Mouse (Mus musculus): ENCODE measurements at regions not wholly inside any gene's neighbourhood (a gene's known extent, or its start where the extent isn't known, plus 50 kb on each side); places are given as distances from the start of the nearest gene placed in this dataset.

DNA sequence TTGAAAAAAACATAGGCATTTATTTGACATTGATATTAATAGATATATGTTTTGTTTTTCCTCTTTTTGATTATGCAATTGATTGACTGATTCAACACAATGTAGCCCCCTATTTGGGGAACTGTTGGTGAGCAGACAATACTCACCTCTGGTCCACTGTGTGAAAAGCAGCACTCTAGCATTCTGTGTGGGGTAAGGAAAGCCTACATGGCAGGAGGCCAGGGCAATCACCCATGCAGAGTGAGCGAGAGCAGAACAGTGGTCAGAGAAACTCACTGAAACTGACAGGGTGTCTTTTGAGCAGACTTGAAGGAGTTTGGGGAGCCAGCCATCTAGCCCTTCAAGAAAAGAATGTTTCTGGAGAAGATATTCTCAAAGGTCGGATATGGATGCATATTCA lies 73.2 kb upstream of the Azi2 start:
- no peaks in the 10 kb centered on the region for H3K9me3 ChIP-seq (ENCODE audit: control insufficient read depth, low read length)
- no peaks in the 10 kb centered on the region for H3K36me3 ChIP-seq (ENCODE audit: control insufficient read depth, insufficient read depth, low read length)
- H3K27me3 ChIP-seq (ENCODE audit: control insufficient read depth, insufficient read depth, low read length) = no peaks in the 10 kb centered on the region
- no peak overlapping the region for H3K27ac ChIP-seq (ENCODE audit: low read depth, low read length)
- H3K4me3 ChIP-seq (ENCODE audit: low read depth, low read length) = no peak overlapping the region
- H3K4me2 ChIP-seq (ENCODE audit: low read depth, low read length) = no peak overlapping the region
- no peak for ATAC-seq (ENCODE audit: low read depth)
- WGBS = 77% methylated on average over 2 of the region's 2 CpGs
- no peaks in the 10 kb centered on the region for H3K4me1 ChIP-seq (ENCODE audit: control insufficient read depth, insufficient read depth, low read length)
- no peak overlapping the region for H3K9ac ChIP-seq (replicated peaks; ENCODE audit: low read depth, low read length)

DNA sequence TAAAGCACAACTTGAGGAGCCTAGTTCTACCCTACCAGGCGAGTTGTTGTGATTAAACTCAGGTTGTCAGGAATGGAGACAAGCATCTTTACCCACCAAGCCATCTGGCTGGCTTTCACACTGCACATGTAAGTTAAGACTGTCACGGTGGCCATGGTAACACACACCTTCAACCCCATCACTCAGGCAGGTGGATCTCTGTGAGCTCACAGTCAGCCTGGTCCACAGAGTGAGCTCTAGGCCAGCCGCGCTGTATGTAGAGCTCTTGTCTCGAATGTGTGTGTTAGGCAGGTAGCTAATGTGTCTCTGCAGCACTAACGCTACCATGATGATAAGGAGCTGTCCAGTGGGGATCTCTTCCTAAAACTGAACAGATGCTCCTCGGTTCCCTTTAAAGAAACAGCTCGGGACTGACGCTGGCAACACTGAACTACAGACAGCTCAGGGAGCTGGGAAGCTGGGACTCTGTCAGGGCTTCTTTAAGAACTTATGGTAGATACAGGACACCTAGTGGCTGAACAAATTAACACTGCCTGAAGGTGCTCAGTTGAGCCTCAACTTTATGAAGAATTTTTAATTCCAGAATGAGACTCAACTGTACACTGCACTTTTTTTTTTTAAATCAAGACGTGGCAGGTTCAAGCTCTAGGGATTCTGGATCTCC lies 73.8 kb upstream of the Azi2 start:
- Histone ChIP-seq H3K27me3 (ENCODE audit: control insufficient read depth, insufficient read depth, low read length) (no peaks in the 10 kb centered on the region), H3K4me1 (ENCODE audit: control insufficient read depth, insufficient read depth, low read length) (no peaks in the 10 kb centered on the region), H3K9ac (replicated peaks; ENCODE audit: low read depth, low read length) (no peak overlapping the region), H3K27ac (ENCODE audit: low read depth, low read length) (no peak overlapping the region), H3K4me2 (ENCODE audit: low read depth, low read length) (no peak overlapping the region), H3K9me3 (ENCODE audit: control insufficient read depth, low read length) (no peaks in the 10 kb centered on the region), H3K4me3 (ENCODE audit: low read depth, low read length) (no peak overlapping the region), H3K36me3 (ENCODE audit: control insufficient read depth, insufficient read depth, low read length) (no peaks in the 10 kb centered on the region)
- ATAC-seq (ENCODE audit: low read depth) = no peak
- WGBS = 63% methylated on average over 10 of the region's 10 CpGs

DNA sequence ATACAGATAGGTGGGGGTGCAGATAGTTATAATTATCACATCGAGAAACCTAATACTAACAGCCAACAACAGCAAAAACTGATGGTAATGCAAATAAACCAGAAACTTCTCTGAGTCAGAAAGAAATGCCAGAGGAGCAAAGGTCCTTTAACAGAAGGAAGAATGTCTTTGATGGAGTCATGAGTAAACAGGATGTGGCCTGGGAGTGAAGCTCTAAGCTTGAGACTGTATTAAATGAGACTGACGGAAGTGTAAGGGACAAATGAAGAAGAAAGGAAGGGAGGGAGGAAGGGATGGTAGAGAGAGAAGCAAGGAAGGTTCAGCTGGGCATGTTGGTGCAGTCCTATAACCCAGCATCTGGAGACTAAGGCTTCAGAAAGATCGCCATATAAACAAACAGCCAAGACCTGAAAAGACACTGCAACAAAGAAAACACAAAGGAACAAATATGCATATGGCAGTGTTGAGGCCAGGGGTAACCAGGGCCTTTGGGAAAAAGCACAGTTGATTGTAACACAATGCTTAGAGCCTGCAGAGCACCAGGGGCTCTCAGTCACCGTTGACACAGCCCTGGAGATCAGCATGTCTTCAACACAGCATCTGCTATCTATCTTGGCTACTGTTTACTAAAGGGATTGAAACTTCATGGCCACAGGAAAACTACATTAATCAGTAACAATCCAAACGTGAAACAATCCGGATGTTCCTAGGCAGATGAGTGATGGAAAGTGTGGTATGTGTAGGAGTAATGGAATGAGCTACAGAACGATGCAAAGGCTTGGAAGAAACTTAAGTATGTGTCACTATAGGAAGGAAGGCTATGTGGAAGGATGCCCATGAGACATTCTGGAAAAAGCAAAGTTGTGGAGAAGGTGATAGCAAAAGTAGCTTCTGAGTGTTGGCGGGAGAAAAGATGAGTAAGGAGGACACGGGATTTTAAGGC lies 77.9 kb upstream of the Azi2 start:
- Histone ChIP-seq H3K27ac (ENCODE audit: low read depth, low read length) (no peak overlapping the region), H3K4me2 (ENCODE audit: low read depth, low read length) (no peak overlapping the region), H3K4me1 (ENCODE audit: control insufficient read depth, insufficient read depth, low read length) (no peaks in the 10 kb centered on the region), H3K36me3 (ENCODE audit: control insufficient read depth, insufficient read depth, low read length) (no peaks in the 10 kb centered on the region), H3K9ac (replicated peaks; ENCODE audit: low read depth, low read length) (no peak overlapping the region), H3K4me3 (ENCODE audit: low read depth, low read length) (no peak overlapping the region), H3K27me3 (ENCODE audit: control insufficient read depth, insufficient read depth, low read length) (no peaks in the 10 kb centered on the region), H3K9me3 (ENCODE audit: control insufficient read depth, low read length) (no peaks in the 10 kb centered on the region)
- no peak for ATAC-seq (ENCODE audit: low read depth)
- WGBS = 70% methylated on average over 9 of the region's 9 CpGs

DNA sequence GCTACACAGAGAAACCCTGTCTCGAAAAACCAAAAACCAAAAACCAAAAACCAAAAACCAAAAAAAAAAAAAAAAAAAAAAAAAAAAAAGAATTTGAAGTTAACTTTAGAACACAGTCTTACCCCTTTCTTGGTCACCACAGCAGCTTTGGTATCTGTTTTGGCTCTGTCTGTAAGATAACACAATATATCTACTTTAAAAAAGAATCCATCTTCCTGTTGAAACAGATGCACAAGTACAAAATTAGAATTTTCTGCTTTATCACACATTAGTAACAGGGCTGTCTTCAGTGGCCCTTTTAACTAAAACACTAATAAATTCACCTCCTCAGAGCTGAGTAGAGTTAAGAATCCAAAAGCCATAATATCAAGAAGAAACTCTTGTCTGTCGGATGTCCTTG lies 80.5 kb upstream of the Azi2 start:
- Histone ChIP-seq H3K27me3 (ENCODE audit: control insufficient read depth, insufficient read depth, low read length) (no peaks in the 10 kb centered on the region), H3K36me3 (ENCODE audit: control insufficient read depth, insufficient read depth, low read length) (no peaks in the 10 kb centered on the region), H3K4me3 (ENCODE audit: low read depth, low read length) (no peak overlapping the region), H3K9ac (replicated peaks; ENCODE audit: low read depth, low read length) (no peak overlapping the region), H3K9me3 (ENCODE audit: control insufficient read depth, low read length) (no peaks in the 10 kb centered on the region), H3K4me1 (ENCODE audit: control insufficient read depth, insufficient read depth, low read length) (no peaks in the 10 kb centered on the region), H3K27ac (ENCODE audit: low read depth, low read length) (no peak overlapping the region), H3K4me2 (ENCODE audit: low read depth, low read length) (no peak overlapping the region)
- WGBS = 97% methylated on average over 2 of the region's 2 CpGs
- ATAC-seq (ENCODE audit: low read depth) = no peak

DNA sequence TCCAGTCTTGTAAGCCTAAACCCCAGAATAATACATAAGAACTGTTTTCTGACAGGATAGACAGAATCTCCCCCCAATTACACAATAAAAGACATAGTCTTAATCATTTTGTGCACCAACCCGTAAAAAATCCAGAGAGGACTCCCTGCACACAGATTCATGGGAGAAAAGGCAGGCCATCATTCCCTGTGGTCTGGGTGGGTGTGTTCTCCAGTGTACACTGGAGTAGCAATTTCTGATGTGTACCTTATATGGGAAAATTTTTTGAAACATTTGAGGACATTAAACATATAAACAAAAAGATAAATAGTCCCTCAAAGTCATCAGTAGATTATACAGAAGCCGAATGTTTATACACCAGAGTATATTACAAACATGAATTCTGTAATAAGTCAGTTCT lies 83.1 kb upstream of the Azi2 start:
- H3K27me3 ChIP-seq (ENCODE audit: control insufficient read depth, insufficient read depth, low read length) = no peaks in the 10 kb centered on the region
- no peaks in the 10 kb centered on the region for H3K9me3 ChIP-seq (ENCODE audit: control insufficient read depth, low read length)
- ATAC-seq (ENCODE audit: low read depth) = no peak
- no peak overlapping the region for H3K9ac ChIP-seq (replicated peaks; ENCODE audit: low read depth, low read length)
- H3K27ac ChIP-seq (ENCODE audit: low read depth, low read length) = no peak overlapping the region
- 55% methylated on average over 2 of the region's 2 CpGs for WGBS
- no peaks in the 10 kb centered on the region for H3K36me3 ChIP-seq (ENCODE audit: control insufficient read depth, insufficient read depth, low read length)
- H3K4me1 ChIP-seq (ENCODE audit: control insufficient read depth, insufficient read depth, low read length) = no peaks in the 10 kb centered on the region
- no peak overlapping the region for H3K4me2 ChIP-seq (ENCODE audit: low read depth, low read length)
- H3K4me3 ChIP-seq (ENCODE audit: low read depth, low read length) = no peak overlapping the region

DNA sequence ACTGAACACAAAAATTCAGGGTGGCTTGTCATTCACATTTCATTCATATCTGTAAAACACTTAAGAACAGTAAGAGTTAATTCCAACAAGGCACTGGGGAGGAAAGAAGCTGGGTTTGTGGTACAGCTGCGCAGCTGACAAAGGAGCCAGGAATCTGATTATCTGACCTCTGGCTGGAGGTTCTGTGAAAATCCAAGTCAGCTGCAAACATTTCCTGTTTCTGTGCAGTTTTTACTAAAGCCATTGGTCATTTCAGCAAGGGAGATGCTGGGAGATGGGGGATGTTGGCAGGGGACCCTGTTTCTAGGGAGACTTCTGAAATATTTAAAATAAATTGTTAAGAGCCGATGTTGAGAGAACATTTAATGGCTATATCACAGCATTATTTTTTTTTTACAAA lies 83.6 kb upstream of the Azi2 start:
- Histone ChIP-seq H3K9ac (replicated peaks; ENCODE audit: low read depth, low read length) (no peak overlapping the region), H3K9me3 (ENCODE audit: control insufficient read depth, low read length) (no peaks in the 10 kb centered on the region), H3K27me3 (ENCODE audit: control insufficient read depth, insufficient read depth, low read length) (no peaks in the 10 kb centered on the region), H3K27ac (ENCODE audit: low read depth, low read length) (peak overlapping the region; percentile 0; the same call in 1 of the 2 replicates), H3K4me2 (ENCODE audit: low read depth, low read length) (no peak overlapping the region), H3K4me3 (ENCODE audit: low read depth, low read length) (no peak overlapping the region), H3K4me1 (ENCODE audit: control insufficient read depth, insufficient read depth, low read length) (no peaks in the 10 kb centered on the region), H3K36me3 (ENCODE audit: control insufficient read depth, insufficient read depth, low read length) (no peaks in the 10 kb centered on the region)
- WGBS = 40% methylated on average over 2 of the region's 2 CpGs
- no peak for ATAC-seq (ENCODE audit: low read depth)

DNA sequence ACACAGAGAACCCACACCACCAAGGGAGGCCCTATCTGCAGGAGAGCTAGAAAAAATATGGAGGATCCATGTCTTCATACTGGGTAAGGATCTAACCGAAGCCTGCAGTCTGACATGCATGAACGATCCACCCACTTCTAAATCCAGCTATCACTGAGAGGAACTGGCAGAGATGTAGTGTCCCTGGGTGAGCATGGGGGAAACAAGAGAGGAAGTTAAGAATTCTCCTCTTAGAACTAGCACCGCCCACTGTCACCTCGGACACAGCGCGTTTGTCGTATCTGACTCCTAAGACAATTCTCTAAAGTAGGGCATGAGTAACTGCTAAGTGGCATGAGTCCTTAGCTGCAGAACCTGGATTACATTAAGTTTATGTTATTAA lies 112.8 kb upstream of the Azi2 start:
- H3K4me2 ChIP-seq (ENCODE audit: low read depth, low read length) = no peak overlapping the region
- H3K27me3 ChIP-seq (ENCODE audit: control insufficient read depth, insufficient read depth, low read length) = no peaks in the 10 kb centered on the region
- H3K36me3 ChIP-seq (ENCODE audit: control insufficient read depth, insufficient read depth, low read length) = no peaks in the 10 kb centered on the region
- ATAC-seq (ENCODE audit: low read depth) = no peak
- H3K4me1 ChIP-seq (ENCODE audit: control insufficient read depth, insufficient read depth, low read length) = no peaks in the 10 kb centered on the region
- no peak overlapping the region for H3K27ac ChIP-seq (ENCODE audit: low read depth, low read length)
- no peak overlapping the region for H3K9ac ChIP-seq (replicated peaks; ENCODE audit: low read depth, low read length)
- WGBS = 78% methylated on average over 7 of the region's 7 CpGs
- H3K4me3 ChIP-seq (ENCODE audit: low read depth, low read length) = no peak overlapping the region
- H3K9me3 ChIP-seq (ENCODE audit: control insufficient read depth, low read length) = no peaks in the 10 kb centered on the region

DNA sequence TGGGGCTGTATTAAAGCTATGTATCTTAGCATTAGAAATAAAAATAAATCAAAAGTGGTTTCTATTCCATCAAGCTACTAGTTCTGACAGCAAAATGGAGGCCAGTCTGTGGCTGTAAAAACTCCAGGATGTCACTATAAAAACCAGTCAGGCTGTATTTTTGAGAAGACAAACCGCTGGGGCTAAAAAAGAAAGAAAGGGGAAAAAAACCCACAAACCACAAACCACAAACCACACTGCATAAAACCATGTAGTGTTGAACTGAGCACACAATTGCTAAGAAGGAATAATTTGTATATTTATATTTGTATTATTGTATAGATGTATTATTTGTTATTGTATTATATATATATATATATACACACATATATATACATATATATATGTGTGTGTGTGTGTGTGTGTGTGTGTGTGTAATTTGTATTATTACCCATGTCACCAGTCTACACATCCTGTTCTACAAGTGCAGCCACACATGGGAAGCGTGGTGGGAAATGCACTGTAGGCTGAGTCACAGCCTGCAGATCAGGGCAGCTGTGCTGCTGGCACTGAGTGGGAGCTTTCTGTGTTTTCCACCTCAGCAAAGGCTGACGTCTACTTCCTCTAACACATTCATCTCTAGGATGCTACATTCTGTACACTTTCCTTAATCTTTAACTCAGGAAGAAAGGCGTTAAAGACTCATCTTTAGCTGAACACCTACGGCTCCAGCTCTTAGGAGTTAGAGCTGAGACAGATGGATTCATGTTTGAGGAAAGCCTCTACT lies 113.4 kb upstream of the Azi2 start:
- no peaks in the 10 kb centered on the region for H3K9me3 ChIP-seq (ENCODE audit: control insufficient read depth, low read length)
- 82% methylated on average over 5 of the region's 5 CpGs for WGBS

DNA sequence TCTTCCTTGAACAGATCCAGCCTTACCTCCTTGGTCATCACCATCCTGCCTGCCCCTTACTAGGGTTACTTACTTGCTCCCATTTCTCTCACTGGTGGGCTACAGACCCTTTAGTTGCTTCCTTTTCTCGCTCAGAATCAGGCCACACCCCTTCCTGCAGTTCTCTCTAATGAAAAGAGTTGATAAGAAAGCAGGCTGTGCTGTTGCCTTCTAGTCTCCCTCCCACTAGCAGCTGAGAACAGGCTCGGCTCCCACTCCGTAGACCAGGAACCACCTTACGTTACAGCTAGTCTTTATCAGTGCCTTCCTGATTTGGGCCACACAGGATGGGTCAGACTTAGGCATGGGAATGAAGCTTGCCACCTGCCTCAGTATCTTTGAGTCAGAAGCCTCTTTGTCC lies 117.3 kb upstream of the Azi2 start:
- no peak for ATAC-seq (ENCODE audit: low read depth)
- no peaks in the 10 kb centered on the region for H3K9me3 ChIP-seq (ENCODE audit: control insufficient read depth, low read length)
- H3K27ac ChIP-seq (ENCODE audit: low read depth, low read length) = no peak overlapping the region

More for the DNA sequence above, 113.4 kb upstream of the Azi2 start:
- Histone ChIP-seq H3K9ac (replicated peaks; ENCODE audit: low read depth, low read length) (no peak overlapping the region), H3K4me2 (ENCODE audit: low read depth, low read length) (no peak overlapping the region), H3K36me3 (ENCODE audit: control insufficient read depth, insufficient read depth, low read length) (no peaks in the 10 kb centered on the region), H3K4me1 (ENCODE audit: control insufficient read depth, insufficient read depth, low read length) (no peaks in the 10 kb centered on the region), H3K27ac (ENCODE audit: low read depth, low read length) (no peak overlapping the region), H3K27me3 (ENCODE audit: control insufficient read depth, insufficient read depth, low read length) (no peaks in the 10 kb centered on the region), H3K4me3 (ENCODE audit: low read depth, low read length) (no peak overlapping the region)
- no peak for ATAC-seq (ENCODE audit: low read depth)

More for the DNA sequence above, 117.3 kb upstream of the Azi2 start:
- Histone ChIP-seq H3K36me3 (ENCODE audit: control insufficient read depth, insufficient read depth, low read length) (no peaks in the 10 kb centered on the region), H3K4me1 (ENCODE audit: control insufficient read depth, insufficient read depth, low read length) (no peaks in the 10 kb centered on the region), H3K27me3 (ENCODE audit: control insufficient read depth, insufficient read depth, low read length) (no peaks in the 10 kb centered on the region), H3K4me2 (ENCODE audit: low read depth, low read length) (no peak overlapping the region), H3K9ac (replicated peaks; ENCODE audit: low read depth, low read length) (no peak overlapping the region), H3K4me3 (ENCODE audit: low read depth, low read length) (no peak overlapping the region)
- WGBS = 68% methylated on average over 4 of the region's 4 CpGs

Data from neural tube, embryonic 14.5 days (tissue).